Mouse (Mus musculus): ENCODE results near the gene Amy2a5. TPM values are rescaled to one million over a fixed set of nuclear protein-coding genes. Genes with fewer than 3 reads are reported as not detected.
"Not testable (repeated sequence)": the region's sequence is repeated elsewhere in the genome, so short reads cannot be mapped to it uniquely, and the experiment has no call there.

The Amy2a5 gene
- polyA plus RNA-seq (2012; fragmentation: generic; extraction: Trizol): not detected
- long read RNA-seq, experiment 1: 0 reads
- long read RNA-seq, experiment 2: 0 reads

- H3ac ChIP-seq (ENCODE audit: control insufficient read depth, insufficient read length, low read depth); H3K27me3 ChIP-seq (ENCODE audit: control insufficient read depth, insufficient read depth, insufficient read length); H3K79me3 ChIP-seq (ENCODE audit: low read depth); H3K79me2 ChIP-seq (ENCODE audit: control insufficient read depth, insufficient read depth); H3K4me3 ChIP-seq (ENCODE audit: insufficient read depth, poor library complexity, severe bottlenecking); H3K36me3 ChIP-seq (ENCODE audit: control insufficient read depth, insufficient read depth): not testable (repeated sequence)
Measured at GRCm38 (mm10) chr3:113258737-113259136, at the start of gene Amy2a5. Gene Amy2a5, minus strand, starts transcription at chr3:113258837.

- not testable (repeated sequence) for H3K79me2 ChIP-seq (ENCODE audit: control insufficient read depth, insufficient read depth); H3ac ChIP-seq (ENCODE audit: control insufficient read depth, insufficient read length, low read depth); H3K4me3 ChIP-seq (ENCODE audit: insufficient read depth, poor library complexity, severe bottlenecking); H3K79me3 ChIP-seq (ENCODE audit: low read depth); H3K36me3 ChIP-seq (ENCODE audit: control insufficient read depth, insufficient read depth); H3K27me3 ChIP-seq (ENCODE audit: control insufficient read depth, insufficient read depth, insufficient read length)
Measured at GRCm38 (mm10) chr3:113291349-113291748, 32.7 kb upstream of the Amy2a5 start, which contains the start of gene Amy2a4. Gene Amy2a4, minus strand, starts transcription at chr3:113291449.

- H3K79me2 ChIP-seq (ENCODE audit: control insufficient read depth, insufficient read depth); H3ac ChIP-seq (ENCODE audit: control insufficient read depth, insufficient read length, low read depth); H3K79me3 ChIP-seq (ENCODE audit: low read depth); H3K27me3 ChIP-seq (ENCODE audit: control insufficient read depth, insufficient read depth, insufficient read length); H3K4me3 ChIP-seq (ENCODE audit: insufficient read depth, poor library complexity, severe bottlenecking); H3K36me3 ChIP-seq (ENCODE audit: control insufficient read depth, insufficient read depth): not testable (repeated sequence)
Measured at GRCm38 (mm10) chr3:113280285-113280684, 21.6 kb upstream of the Amy2a5 start.

- not testable (repeated sequence) for H3K79me3 ChIP-seq (ENCODE audit: low read depth); H3K27me3 ChIP-seq (ENCODE audit: control insufficient read depth, insufficient read depth, insufficient read length); H3K4me3 ChIP-seq (ENCODE audit: insufficient read depth, poor library complexity, severe bottlenecking); H3K36me3 ChIP-seq (ENCODE audit: control insufficient read depth, insufficient read depth); H3K79me2 ChIP-seq (ENCODE audit: control insufficient read depth, insufficient read depth); H3ac ChIP-seq (ENCODE audit: control insufficient read depth, insufficient read length, low read depth)
Measured at GRCm38 (mm10) chr3:113279586-113279985, 20.9 kb upstream of the Amy2a5 start.

- no peak for TF ChIP-seq MYOG (IDR thresholded peaks at IDR 0.05; ENCODE audit: control insufficient read depth, extremely low read depth, insufficient read length)
- no peak for TF ChIP-seq USF1 (IDR thresholded peaks at IDR 0.05; ENCODE audit: low read depth)
- no peak for TF ChIP-seq MAX (IDR thresholded peaks at IDR 0.05)
- TF ChIP-seq MYOD1 (IDR thresholded peaks at IDR 0.05; ENCODE audit: control insufficient read depth, insufficient read length, low read depth): no peak
- TF ChIP-seq FOSL1 (IDR thresholded peaks at IDR 0.05; ENCODE audit: insufficient read depth, low read length, poor library complexity, severe bottlenecking): no peak
- TF ChIP-seq CEBPB (IDR thresholded peaks at IDR 0.05; ENCODE audit: low read depth): no peak
- no peak for TF ChIP-seq CTCF (IDR thresholded peaks at IDR 0.05; ENCODE audit: control insufficient read depth, insufficient read depth, insufficient read length)
- Histone ChIP-seq H3K79me2 (ENCODE audit: control insufficient read depth, insufficient read depth) (no peaks in the 10 kb centered on the region), H3K27me3 (ENCODE audit: control insufficient read depth, insufficient read depth, insufficient read length) (no peaks in the 10 kb centered on the region)
Measured at GRCm38 (mm10) chr3:113227115-113227514, 31.5 kb downstream of the Amy2a5 start.

More at GRCm38 (mm10) chr3:113227115-113227514, 31.5 kb downstream of the Amy2a5 start:
- no peak overlapping the region for H3K4me3 ChIP-seq (ENCODE audit: insufficient read depth, poor library complexity, severe bottlenecking)
- no peaks in the 10 kb centered on the region for H3K36me3 ChIP-seq (ENCODE audit: control insufficient read depth, insufficient read depth)
- no peak overlapping the region for H3ac ChIP-seq (ENCODE audit: control insufficient read depth, insufficient read length, low read depth)
- no peaks in the 10 kb centered on the region for H3K79me3 ChIP-seq (ENCODE audit: low read depth)

Other genes starting within 250 kb of the Amy2a5 start
- gene Amy2a4, start 32.6 kb upstream of the Amy2a5 start, polyA plus RNA-seq (2012; fragmentation: generic; extraction: Trizol): not detected
- gene Amy2a3, start 65.2 kb upstream of the Amy2a5 start, polyA plus RNA-seq (2012; fragmentation: generic; extraction: Trizol): not detected
- gene Amy2a2, start 97.8 kb upstream of the Amy2a5 start, polyA plus RNA-seq (2012; fragmentation: generic; extraction: Trizol): not detected